Mouse (Mus musculus) MEL (cell line): ENCODE data around the gene Togaram2. TPM values are rescaled to one million over a fixed set of nuclear protein-coding genes. Genes with fewer than 3 reads are reported as not detected.
"Not testable (repeated sequence)": the region's sequence is repeated elsewhere in the genome, so short reads cannot be mapped to it uniquely, and the experiment has no call there.

Source experiments
- DNase-seq: peaks from one replicate; pipeline ENCODE4 v3.0.0; 2011; ENCODE audit warnings: low read depth, low spot score
- H3K27ac ChIP-seq: 2 replicates; pipeline ENCODE4 v1.5.1; 2012; ENCODE audit warnings: low read depth, mild to moderate bottlenecking, control low read depth, low read length, moderate library complexity; ENCODE audit not compliant: control insufficient read depth
- H3K27me3 ChIP-seq, 2 experiments: fragments of 150-350 bp in 1 of 2; sonication (generic) in 1 of 2; 2 replicates each; pipeline ENCODE4 v1.6.1; 2012; ENCODE audit warnings: low read length in 2 of 2, mild to moderate bottlenecking in 2 of 2, improper control_type of control experiment in 1 of 2, moderate library complexity in 1 of 2; ENCODE audit not compliant: insufficient read depth in 2 of 2, control insufficient read depth in 1 of 2
- H3K36me3 ChIP-seq, 2 experiments: 2 replicates each; pipeline ENCODE4 v1.6.1; 2012 to 2014; ENCODE audit warnings: low read length in 2 of 2, improper control_type of control experiment in 1 of 2, inconsistent platforms in 1 of 2, mild to moderate bottlenecking in 1 of 2; ENCODE audit not compliant: insufficient read depth in 2 of 2, control insufficient read depth in 1 of 2
- H3K4me1 ChIP-seq, 2 experiments: fragments of 150-350 bp in 1 of 2; sonication (generic) in 1 of 2; 2 replicates each; pipeline ENCODE4 v1.6.1; 2012; ENCODE audit warnings: low read length in 2 of 2, improper control_type of control experiment in 1 of 2, mild to moderate bottlenecking in 1 of 2; ENCODE audit not compliant: insufficient read depth in 2 of 2, control insufficient read depth in 1 of 2
- H3K4me3 ChIP-seq, 2 experiments: fragments of 150-350 bp in 1 of 2; sonication (generic) in 1 of 2; 2 replicates each; pipeline ENCODE4 v1.5.1; 2012; ENCODE audit warnings: low read depth in 2 of 2, low read length in 2 of 2, mild to moderate bottlenecking in 2 of 2, moderate library complexity in 2 of 2, control low read depth in 1 of 2, improper control_type of control experiment in 1 of 2; ENCODE audit not compliant: control insufficient read depth in 1 of 2, insufficient read depth in 1 of 2
- H3K79me2 ChIP-seq: 2 replicates; pipeline ENCODE4 v1.6.1; 2012; ENCODE audit warnings: mild to moderate bottlenecking, low read length, moderate library complexity; ENCODE audit not compliant: control insufficient read depth, poor library complexity, insufficient read depth
- H3K9ac ChIP-seq: 2 replicates; pipeline ENCODE4 v1.6.1; 2012; ENCODE audit warnings: low read depth, mild to moderate bottlenecking, control low read depth, low read length, moderate library complexity; ENCODE audit not compliant: control insufficient read depth, poor library complexity, severe bottlenecking
- H3K9me3 ChIP-seq: fragments of 150-350 bp; sonication (generic); replicated peaks from 2 replicates; pipeline ENCODE4 v1.6.1; 2012; ENCODE audit warnings: mild to moderate bottlenecking, low read length, improper control_type of control experiment, moderate library complexity; ENCODE audit not compliant: insufficient read depth
- CHD1 ChIP-seq: IDR thresholded peaks from 2 replicates; pipeline ENCODE4 v1.6.1; 2012; ENCODE audit warnings: low read depth, mild to moderate bottlenecking, inconsistent platforms, low read length, improper control_type of control experiment
- CTCF ChIP-seq, 3 experiments: IDR thresholded peaks in 2 of 3; conservative IDR thresholded peaks in 1 of 3; 2 replicates each; pipeline ENCODE4 v1.5.1; 2011 to 2012; ENCODE audit warnings: low read length in 3 of 3, low read depth in 2 of 3, mild to moderate bottlenecking in 2 of 3, improper control_type of control experiment in 1 of 3, inconsistent platforms in 1 of 3, mixed read lengths in 1 of 3, moderate library complexity in 1 of 3; ENCODE audit not compliant: control insufficient read depth in 1 of 3, insufficient read depth in 1 of 3, poor library complexity in 1 of 3, severe bottlenecking in 1 of 3
- E2F4 ChIP-seq: IDR thresholded peaks from 2 replicates; pipeline ENCODE4 v1.6.1; 2011; ENCODE audit warnings: low read depth, low read length, improper control_type of control experiment, borderline replicate concordance
- ETS1 ChIP-seq: IDR thresholded peaks from 2 replicates; pipeline ENCODE4 v1.6.1; 2012; ENCODE audit warnings: low read depth, mild to moderate bottlenecking, inconsistent platforms, low read length, improper control_type of control experiment, moderate library complexity
- GABPA ChIP-seq: IDR thresholded peaks from 2 replicates; pipeline ENCODE4 v1.6.1; 2012; ENCODE audit warnings: low read depth, mild to moderate bottlenecking, inconsistent platforms, low read length, improper control_type of control experiment, moderate library complexity
- HCFC1 ChIP-seq: IDR thresholded peaks from 2 replicates; pipeline ENCODE4 v1.6.1; 2012; ENCODE audit warnings: low read depth, mild to moderate bottlenecking, inconsistent platforms, low read length, improper control_type of control experiment, moderate library complexity
- KAT2A ChIP-seq: conservative IDR thresholded peaks from 2 replicates; pipeline ENCODE4 v1.6.1; 2012; ENCODE audit warnings: low read depth, low read length, improper control_type of control experiment, inconsistent platforms
- MAFK ChIP-seq: IDR thresholded peaks from 2 replicates; pipeline ENCODE4 v1.6.1; 2011; ENCODE audit warnings: low read depth, mild to moderate bottlenecking, low read length, improper control_type of control experiment, borderline replicate concordance
- MAZ ChIP-seq: IDR thresholded peaks from 2 replicates; pipeline ENCODE4 v1.6.1; 2012; ENCODE audit warnings: low read depth, mild to moderate bottlenecking, inconsistent platforms, low read length, improper control_type of control experiment
- MXI1 ChIP-seq: IDR thresholded peaks from 2 replicates; pipeline ENCODE4 v1.6.1; 2011; ENCODE audit warnings: mild to moderate bottlenecking, low read depth, low read length, improper control_type of control experiment
- MYB ChIP-seq: IDR thresholded peaks from 2 replicates; pipeline ENCODE4 v1.6.1; 2011; ENCODE audit warnings: mild to moderate bottlenecking, low read depth, low read length, improper control_type of control experiment
- MYC ChIP-seq: IDR thresholded peaks from 2 replicates; pipeline ENCODE4 v1.6.1; 2011; ENCODE audit warnings: low read depth, mild to moderate bottlenecking, low read length, improper control_type of control experiment, moderate library complexity
- POLR2A ChIP-seq, 2 experiments: IDR thresholded peaks; 2 replicates each; pipeline ENCODE4 v1.6.1; 2011 to 2012; ENCODE audit warnings: low read length in 2 of 2, mild to moderate bottlenecking in 2 of 2, control low read depth in 1 of 2, improper control_type of control experiment in 1 of 2, low read depth in 1 of 2, moderate library complexity in 1 of 2; ENCODE audit not compliant: control insufficient read depth in 1 of 2, insufficient read depth in 1 of 2, poor library complexity in 1 of 2
- SIN3A ChIP-seq: IDR thresholded peaks from 2 replicates; pipeline ENCODE4 v1.6.1; 2012; ENCODE audit warnings: low read length, improper control_type of control experiment, inconsistent platforms
- SMC3 ChIP-seq: IDR thresholded peaks from 2 replicates; pipeline ENCODE4 v1.6.1; 2011; ENCODE audit warnings: low read depth, low read length, improper control_type of control experiment
- TAL1 ChIP-seq: IDR thresholded peaks from 2 replicates; pipeline ENCODE4 v1.6.1; 2012; ENCODE audit warnings: mild to moderate bottlenecking, inconsistent platforms, low read length, moderate library complexity, mixed read lengths
- TCF12 ChIP-seq: IDR thresholded peaks from 2 replicates; pipeline ENCODE4 v1.6.1; 2014; ENCODE audit warnings: low read depth, mild to moderate bottlenecking, inconsistent platforms, low read length, improper control_type of control experiment, moderate library complexity
- USF2 ChIP-seq, 2 experiments: IDR thresholded peaks; 2 replicates each; pipeline ENCODE4 v1.6.1; 2011 to 2012; ENCODE audit warnings: improper control_type of control experiment in 2 of 2, low read length in 2 of 2, borderline replicate concordance in 1 of 2, inconsistent platforms in 1 of 2, low read depth in 1 of 2, mild to moderate bottlenecking in 1 of 2; ENCODE audit not compliant: insufficient read depth in 1 of 2
- ZC3H11A ChIP-seq: IDR thresholded peaks from 2 replicates; pipeline ENCODE4 v1.6.1; 2012; ENCODE audit warnings: low read depth, mild to moderate bottlenecking, inconsistent platforms, low read length, improper control_type of control experiment
- polyA plus RNA-seq, 2 experiments: library from polyadenylated mRNA; stranded (reverse) in 1 of 2; unstranded in 1 of 2; fragments of >175 nt in 1 of 2; fragments of >200 nt in 1 of 2; gene quantifications; 2 replicates each; pipeline versions ENCODE4 v1.2.1 to v1.2.4; 2012; ENCODE audit warnings: low replicate concordance in 2 of 2, low read depth in 1 of 2; ENCODE audit not compliant: insufficient read length in 2 of 2, insufficient read depth in 1 of 2, missing spikeins in 1 of 2
- total RNA-seq: library from RNA; depleted of rRNA; stranded (reverse); fragments of 300-350 nt; gene quantifications from 2 replicates; pipeline ENCODE4 v1.2.3, GENCODE M21; 2012

Gene Togaram2
- total and polyA plus RNA-seq, 3 experiments = not detected

DNA sequence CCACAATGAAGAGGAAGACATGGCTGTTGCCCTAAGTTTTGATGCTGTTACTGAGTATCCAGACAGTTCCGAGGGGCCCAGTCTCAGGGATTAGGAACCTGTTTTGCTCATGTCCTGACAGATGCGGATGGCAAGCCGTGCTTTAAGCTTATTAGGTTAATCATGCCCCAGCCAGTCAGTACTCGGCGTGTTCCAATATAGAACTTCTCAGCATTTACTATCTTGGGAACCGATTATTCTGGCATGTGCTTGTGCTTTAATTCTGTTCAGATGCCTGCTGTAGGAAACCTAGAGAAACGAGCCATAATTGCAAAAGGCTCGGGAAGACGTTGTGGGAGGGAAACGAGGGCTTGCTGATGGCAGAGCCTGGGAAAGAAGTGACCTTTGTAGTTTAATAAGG lies 79.8 kb downstream of the Togaram2 start, which contains the start of gene Pcare:
Gene Pcare, minus strand, starts transcription at position 64 of the 400 bp plus-strand sequence.
- Histone ChIP-seq H3K9ac (no peak within 1 kb of the TSS), H3K9me3 (no peaks in the 10 kb centered on the region), H3K27ac (no peak within 1 kb of the TSS), H3K27me3 (no peaks in the 10 kb centered on the region), H3K4me1 (no peaks in the 10 kb centered on the region), H3K36me3 (no peaks in the 10 kb centered on the region), H3K79me2 (no peaks in the 10 kb centered on the region), H3K4me3 (no peak within 1 kb of the TSS)
- TF ChIP-seq USF2 (IDR thresholded peaks at IDR 0.05; ENCODE audit: borderline replicate concordance in 1 of 2, insufficient read depth in 1 of 2, low read depth in 1 of 2, low read length in 2 of 2) = no peak
- no peak for TF ChIP-seq POLR2A (IDR thresholded peaks at IDR 0.05; ENCODE audit: control insufficient read depth in 1 of 2, insufficient read depth in 1 of 2, low read depth in 1 of 2, low read length in 2 of 2, poor library complexity in 1 of 2)
- no peak for DNase-seq

GRCm38 (mm10) chr17:71760536-71760935 lies 87.5 kb downstream of the Togaram2 start:
- Histone ChIP-seq H3K4me1 (no peaks in the 10 kb centered on the region), H3K79me2 (no peaks in the 10 kb centered on the region), H3K9ac (no peak overlapping the region), H3K27ac (no peak overlapping the region), H3K36me3 (no peaks in the 10 kb centered on the region), H3K4me3 (no peak overlapping the region), H3K9me3 (no peaks in the 10 kb centered on the region), H3K27me3 (no peaks in the 10 kb centered on the region)
- TF ChIP-seq MAZ (no peak), MYB (no peak), MYC (no peak), SIN3A (no peak), GABPA (no peak), MAFK (no peak), TCF12 (no peak), TAL1 (no peak), E2F4 (no peak), HCFC1 (no peak), MXI1 (no peak), ETS1 (no peak), KAT2A (no peak), CHD1 (no peak), SMC3 (no peak), CTCF (IDR thresholded peaks at IDR 0.05 in 2 of 3, conservative IDR thresholded peaks at IDR 0.05 in 1 of 3; ENCODE audit: control insufficient read depth in 1 of 3, insufficient read depth in 1 of 3, low read depth in 2 of 3, low read length in 3 of 3, poor library complexity in 1 of 3, severe bottlenecking in 1 of 3) (no peak), ZC3H11A (no peak)
- DNase-seq = no peak

GRCm38 (mm10) chr17:71768173-71768572 lies 95.1 kb downstream of the Togaram2 start, which contains the start of gene Clip4:
Gene Clip4 (plus strand): TSS chr17:71768473.
- not testable (repeated sequence) for H3K79me2 ChIP-seq, H3K9me3 ChIP-seq, H3K4me1 ChIP-seq, DNase-seq, H3K9ac ChIP-seq, H3K27ac ChIP-seq, H3K36me3 ChIP-seq, H3K4me3 ChIP-seq, H3K27me3 ChIP-seq
